Mouse (Mus musculus) neutrophil, adult 59 days (primary cell): ENCODE measurements around the gene Zfp410. TPM values are rescaled to one million over a fixed set of nuclear protein-coding genes. Genes with fewer than 3 reads are reported as not detected.

Experiments used
- total RNA-seq, 2 experiments: library from RNA; stranded (reverse); gene quantifications; 1 replicate in 1 of 2; 2 replicates in 1 of 2; pipeline ENCODE4 v1.2.4; 2023

Gene Zfp410
- 10 to 100 TPM; 30.0 to 30.4 TPM for total RNA-seq

GRCm38 (mm10) chr12:84316721-84317621 is at the start of gene Zfp410:
Gene Zfp410, plus strand, starts transcription at chr12:84316852.

GRCm38 (mm10) chr12:84284885-84285592 is 31.6 kb upstream of the Zfp410 start, which contains the start of gene Ptgr2:
Gene Ptgr2, plus strand, starts transcription at chr12:84285232.

DNA sequence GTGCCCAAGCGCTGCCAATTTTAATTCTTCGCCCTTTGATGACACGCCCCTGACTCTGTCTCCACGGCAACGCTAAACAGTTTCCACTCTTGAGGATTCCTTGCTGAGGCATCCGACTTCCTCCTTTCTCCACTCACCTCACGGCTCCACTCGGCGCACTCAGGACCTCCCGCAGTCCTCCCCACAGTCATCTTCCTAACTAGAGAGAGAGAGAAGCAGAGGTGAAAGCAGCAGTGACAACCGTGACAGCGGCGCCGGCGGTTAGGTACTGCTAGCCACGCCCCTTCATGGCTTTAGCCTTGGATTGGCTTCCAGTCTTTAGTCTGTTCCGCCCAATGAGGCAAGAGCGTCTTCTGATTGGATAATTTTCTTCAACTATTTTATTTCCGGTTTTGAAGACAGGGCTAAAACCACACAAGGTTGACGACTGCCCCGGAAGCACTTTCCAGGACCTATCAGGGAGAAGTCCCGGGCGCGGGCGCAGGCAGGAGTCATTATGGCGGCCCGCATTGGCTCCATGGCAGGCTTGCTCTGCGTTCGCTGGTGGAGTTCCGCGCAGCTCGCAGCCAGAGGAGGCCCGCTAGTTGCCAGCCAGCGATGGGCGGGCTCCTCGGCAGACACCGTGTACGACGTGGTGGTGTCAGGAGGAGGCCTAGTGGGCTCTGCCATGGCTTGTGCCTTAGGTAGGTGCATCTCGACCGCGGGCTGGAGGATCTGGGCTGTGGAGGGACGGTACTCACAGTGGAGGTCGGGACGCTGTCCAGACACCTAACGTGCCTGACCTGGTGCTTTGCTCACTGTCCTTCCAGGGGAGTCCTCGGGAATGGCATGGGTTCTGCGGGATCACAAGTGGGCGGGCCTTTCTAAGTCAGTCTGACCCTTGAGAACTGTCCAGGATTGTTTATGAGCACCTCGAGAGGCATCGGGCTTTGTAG is 45.2 kb downstream of the Zfp410 start, which contains the start of the genes Coq6 and Fam161b:
Gene Coq6 (plus strand): TSS at position 103 of the 935 bp plus-strand sequence.
Gene Fam161b (minus strand): TSS at position 279 of the 935 bp plus-strand sequence.

Other genes with a start within 250 kb of the Zfp410 start
- not detected for gene Acot5, start 247.5 kb upstream of the Zfp410 start, total RNA-seq
- gene Acot6, start 216.2 kb upstream of the Zfp410 start, total RNA-seq = under 1 TPM; 0.22 to 0.29 TPM
- under 1 TPM; 0.07 to 0.37 TPM for gene Dnal1, start 202.5 kb upstream of the Zfp410 start, total RNA-seq
- 1 to 10 TPM; 2.5 to 2.6 TPM for gene Pnma1, start 168.4 kb upstream of the Zfp410 start, total RNA-seq
- gene Elmsan1, start 98.0 kb upstream of the Zfp410 start, total RNA-seq = 10 to 100 TPM; 79.2 to 80.5 TPM
- gene Ptgr2, start 31.6 kb upstream of the Zfp410 start, total RNA-seq = 10 to 100 TPM; 12.9 to 17.2 TPM
- 10 to 100 TPM; 10.4 to 12.7 TPM for gene Coq6, start 44.8 kb downstream of the Zfp410 start, total RNA-seq
- gene Fam161b, start 45.0 kb downstream of the Zfp410 start, total RNA-seq = under 1 TPM; 0.38 to 0.40 TPM
- gene Entpd5, start 92.2 kb downstream of the Zfp410 start, total RNA-seq = 10 to 100 TPM; 17.0 to 19.4 TPM
- gene Bbof1, start 92.2 kb downstream of the Zfp410 start, total RNA-seq = 1 to 10 TPM in 1 of 2 experiments, under 1 TPM in 1; 0.47 to 1.1 TPM
- gene Rnf113a2, start 100.3 kb downstream of the Zfp410 start, total RNA-seq = 10 to 100 TPM; 21.0 to 27.4 TPM
- gene Aldh6a1, start 134.2 kb downstream of the Zfp410 start, total RNA-seq = 1 to 10 TPM; 3.8 to 4.9 TPM
- gene Lin52, start 134.6 kb downstream of the Zfp410 start, total RNA-seq = 10 to 100 TPM in 1 of 2 experiments, 1 to 10 TPM in 1; 5.6 to 12.1 TPM